Mouse (Mus musculus): ENCODE measurements around the gene Gm20388.

GRCm38 (mm10) chr8:119917415-119917814, 6.8 kb downstream of the Gm20388 start:
- no peak for TF ChIP-seq CTCF (IDR thresholded peaks at IDR 0.05; ENCODE audit: low read depth)
- no peak for TF ChIP-seq EP300 (IDR thresholded peaks at IDR 0.05; ENCODE audit: low read depth)
